8 mouse cellular contexts compared by ENCODE assay signal in genomic region chr17:35021163-35021808, GRCm38 (mm10). TPM values are rescaled to one million over a fixed set of nuclear protein-coding genes. Genes with fewer than 3 reads are reported as not detected.
DNase-seq lines count a peak whose midpoint lies in the region; ATAC-seq lines count a peak whose summit lies in the region.

No protein-coding gene starts in this region.

- no peak overlapping the region for H3K4me3 ChIP-seq in hindbrain, embryonic 14.5 days (replicated peaks; ENCODE audit: low read length)

- DNase-seq in R1 (ENCODE audit: low read depth, low spot score): peak; percentile 83
- DNase-seq in cerebellum, postnatal 14 days: peak; percentile 93 to 98
- DNase-seq in frontal cortex, postnatal 25 days (ENCODE audit: low spot score in 2 of 2): peak; percentile 83 to 92
- DNase-seq in hindbrain, embryonic 14.5 days (ENCODE audit: low spot score): peak; percentile 75
- peak; percentile 79 for DNase-seq in left cerebral cortex, adult 11 months (ENCODE audit: low spot score)
- peak; percentile 94 for DNase-seq in lung, postnatal 36 days
- peak; percentile 88 to 91 for DNase-seq in right cerebral cortex, adult 2 months (ENCODE audit: low spot score in 2 of 2)
- DNase-seq in urinary bladder, postnatal 10 days (ENCODE audit: low spot score): peak; percentile 67

- no peak overlapping the region for H3K27ac ChIP-seq in hindbrain, embryonic 14.5 days

- H3K4me1 ChIP-seq in hindbrain, embryonic 14.5 days (replicated peaks; ENCODE audit: control insufficient read depth, insufficient read depth, low read length): no peaks in the 10 kb centered on the region

- peaks cover 6% of the 10 kb centered on the region for H3K36me3 ChIP-seq in hindbrain, embryonic 14.5 days (replicated peaks; ENCODE audit: control insufficient read depth, insufficient read depth)

- H3K9ac ChIP-seq in hindbrain, embryonic 14.5 days: no peak overlapping the region

- peak overlapping the region; percentile 27; the same call in 1 of the 2 replicates for H3K4me2 ChIP-seq in hindbrain, embryonic 14.5 days (replicated peaks)

- H3K27me3 ChIP-seq in hindbrain, embryonic 14.5 days (ENCODE audit: control insufficient read depth, insufficient read depth, low read length): no peaks in the 10 kb centered on the region

- no peaks in the 10 kb centered on the region for H3K9me3 ChIP-seq in hindbrain, embryonic 14.5 days (ENCODE audit: control insufficient read depth, low read length)

- ATAC-seq in hindbrain, embryonic 14.5 days (ENCODE audit: low FRiP score): peak; percentile 58

- WGBS in hindbrain, embryonic 14.5 days: 6% methylated on average over 17 of the region's 17 CpGs

RNA-seq across cellular contexts. Expression of gene Vwa7, which starts 4.9 kb away (rescaled TPM):
- polyA plus RNA-seq in hindbrain, embryonic 14.5 days (2014; fragmentation: Nextera tagmentation; extraction: Ambion mirVana): 0.13 and 0.16 TPM in 2 replicates

RNA-seq across cellular contexts. Expression of gene Sapcd1, which starts 6.5 kb away (rescaled TPM):
- polyA plus RNA-seq in hindbrain, embryonic 14.5 days (2014; fragmentation: Nextera tagmentation; extraction: Ambion mirVana): 1.4 and 1.7 TPM in 2 replicates

RNA-seq across cellular contexts. Expression of gene Vars, which starts 20.5 kb away (rescaled TPM):
- polyA plus RNA-seq in hindbrain, embryonic 14.5 days (2014; fragmentation: Nextera tagmentation; extraction: Ambion mirVana): 51.0 and 51.6 TPM in 2 replicates

RNA-seq across cellular contexts. Expression of gene Msh5, which starts 25.3 kb away (rescaled TPM):
- 1.5 and 2.4 TPM in 2 replicates for polyA plus RNA-seq in hindbrain, embryonic 14.5 days (2014; fragmentation: Nextera tagmentation; extraction: Ambion mirVana)

RNA-seq across cellular contexts. Expression of gene Clic1, which starts 28.5 kb away (rescaled TPM):
- polyA plus RNA-seq in hindbrain, embryonic 14.5 days (2014; fragmentation: Nextera tagmentation; extraction: Ambion mirVana): 23.8 and 24.7 TPM in 2 replicates
